Mouse (Mus musculus) cerebellum, adult 8-10 months (tissue): ENCODE measurements around the gene Pdgfd.

Source experiments
- DNase-seq: peaks from one replicate; pipeline ENCODE4 v3.0.0; 2022

Pdgfd gene

GRCm38 (mm10) chr9:6325408-6325807, 157.0 kb downstream of the Pdgfd start:
- no peak for DNase-seq

GRCm38 (mm10) chr9:6333499-6333898, 165.1 kb downstream of the Pdgfd start:
- no peak for DNase-seq

GRCm38 (mm10) chr9:6336236-6336635, 167.9 kb downstream of the Pdgfd start:
- DNase-seq = no peak

- DNase-seq = no peak
These were observed 169.5 kb downstream of the Pdgfd start for GRCm38 (mm10) chr9:6337891-6338290.

GRCm38 (mm10) chr9:6338344-6338743, 170.0 kb downstream of the Pdgfd start:
- DNase-seq = no peak

GRCm38 (mm10) chr9:6339394-6339793, 171.0 kb downstream of the Pdgfd start:
- DNase-seq = no peak

GRCm38 (mm10) chr9:6340750-6341149, 172.4 kb downstream of the Pdgfd start:
- DNase-seq = no peak

GRCm38 (mm10) chr9:6342854-6343253, 174.5 kb downstream of the Pdgfd start:
- DNase-seq = no peak

- DNase-seq = no peak
These were observed 176.1 kb downstream of the Pdgfd start for GRCm38 (mm10) chr9:6344514-6344913.

- DNase-seq = peak; percentile 1
These were observed 176.5 kb downstream of the Pdgfd start for GRCm38 (mm10) chr9:6344924-6345323.

- DNase-seq = no peak
These were observed 177.0 kb downstream of the Pdgfd start for GRCm38 (mm10) chr9:6345366-6345765.

GRCm38 (mm10) chr9:6353257-6353960, 185.0 kb downstream of the Pdgfd start:
- no peak for DNase-seq

GRCm38 (mm10) chr9:6360795-6361194, 192.4 kb downstream of the Pdgfd start:
- DNase-seq = no peak

GRCm38 (mm10) chr9:6366550-6366949, 198.2 kb downstream of the Pdgfd start:
- DNase-seq = no peak

GRCm38 (mm10) chr9:6401764-6402163, 233.4 kb downstream of the Pdgfd start:
- no peak for DNase-seq

GRCm38 (mm10) chr9:6406535-6406934, 238.2 kb downstream of the Pdgfd start:
- no peak for DNase-seq

- DNase-seq = no peak
These were observed 239.6 kb downstream of the Pdgfd start for GRCm38 (mm10) chr9:6407972-6408371.

GRCm38 (mm10) chr9:6424606-6425005, 256.2 kb downstream of the Pdgfd start:
- no peak for DNase-seq
